Comparison of ENCODE assay signal across 11 mouse cellular contexts in the genomic region with DNA sequence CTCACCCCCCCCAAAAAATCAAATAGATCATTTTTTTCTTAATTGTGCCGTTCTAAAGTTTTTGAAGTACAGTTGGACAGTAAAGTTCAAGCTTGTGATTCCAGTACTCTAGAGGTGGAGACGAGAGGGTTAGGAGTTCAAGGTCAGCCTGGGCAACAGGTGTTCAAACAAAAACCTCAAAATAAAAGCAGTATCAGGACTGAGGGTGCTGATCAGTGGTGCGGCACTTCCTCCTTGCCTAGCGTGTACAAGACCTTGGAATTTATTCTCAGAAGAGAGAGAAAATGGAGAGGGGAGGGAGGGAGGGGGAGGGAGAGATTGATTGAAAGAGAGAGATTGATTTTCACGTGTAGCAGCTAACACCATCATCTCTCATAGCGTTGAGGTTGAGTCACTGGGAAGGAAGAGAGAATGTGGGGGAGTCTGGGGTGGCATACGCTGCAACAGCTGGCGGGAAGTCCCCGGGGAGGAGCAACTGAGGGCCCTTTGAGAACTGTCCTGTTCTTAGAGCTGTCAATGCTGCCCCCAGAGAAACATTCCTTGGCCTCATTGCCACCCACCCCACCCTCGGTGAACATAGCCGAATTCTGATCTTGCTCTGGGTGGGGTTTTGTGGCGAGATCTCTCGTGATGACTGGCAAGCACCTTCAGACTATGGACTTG. TPM values are rescaled to one million over a fixed set of nuclear protein-coding genes. Genes with fewer than 3 reads are reported as not detected.
DNase-seq lines count a peak whose midpoint lies in the region; ATAC-seq and TF ChIP-seq lines count a peak whose summit lies in the region.
"Had no signal": no experiment of that assay in that cellular context is flagged by ENCODE, and none has a peak within 500 bp of the region (broad histone marks: within the 10 kb centered on the region; RNA-seq: fewer than 3 reads in every experiment).

No protein-coding gene starts in this region.

- H3K27ac ChIP-seq in kidney, embryonic 15.5 days: no peak overlapping the region
- no peak overlapping the region for H3K27ac ChIP-seq in kidney, adult 2 months (ENCODE audit: insufficient read depth, low read depth, low read length)
- peak overlapping the region; percentile 58 for H3K27ac ChIP-seq in brown adipose tissue, adult 24 weeks (replicated peaks; ENCODE audit: low read depth, low read length)
- H3K27ac ChIP-seq: limb, embryonic 15.5 days; stomach, embryonic 15.5 days had no signal

- TF ChIP-seq POLR2A in kidney, adult 2 months (IDR thresholded peaks at IDR 0.05; ENCODE audit: low read depth, low read length): no peak

- no peaks in the 10 kb centered on the region for H3K36me3 ChIP-seq in kidney, embryonic 15.5 days
- no peaks in the 10 kb centered on the region for H3K36me3 ChIP-seq in kidney, adult 2 months (ENCODE audit: control insufficient read depth, insufficient read depth, low read length)
- H3K36me3 ChIP-seq: limb, embryonic 15.5 days; stomach, embryonic 15.5 days had no signal

- peaks cover 57% of the 10 kb centered on the region for H3K4me1 ChIP-seq in kidney, embryonic 15.5 days
- H3K4me1 ChIP-seq in kidney, adult 2 months (ENCODE audit: control insufficient read depth, insufficient read depth, low read length): no peaks in the 10 kb centered on the region
- H3K4me1 ChIP-seq in brown adipose tissue, adult 24 weeks (ENCODE audit: control insufficient read depth, insufficient read depth, insufficient read length, low read length): no peaks in the 10 kb centered on the region

- no peak overlapping the region for H3K9ac ChIP-seq in kidney, embryonic 15.5 days
- H3K9ac ChIP-seq: limb, embryonic 15.5 days; stomach, embryonic 15.5 days had no signal

- no peak overlapping the region for H3K4me3 ChIP-seq in kidney, embryonic 15.5 days (replicated peaks)
- H3K4me3 ChIP-seq in kidney, adult 2 months (ENCODE audit: insufficient read depth, low read depth, low read length): no peak overlapping the region
- no peak overlapping the region for H3K4me3 ChIP-seq in brown adipose tissue, adult 24 weeks (ENCODE audit: insufficient read depth, low read depth, low read length)
- H3K4me3 ChIP-seq: limb, embryonic 15.5 days; stomach, embryonic 15.5 days had no signal

- 53% methylated on average over 13 of the region's 13 CpGs for WGBS in kidney, embryonic 15.5 days
- WGBS in kidney, adult 2 months: 66% methylated on average over 13 of the region's 13 CpGs

- ATAC-seq in kidney, embryonic 15.5 days (replicated peaks; ENCODE audit: low FRiP score): 0 out of 2 replicates have a peak, but pooled peaks have one; percentile 27

- H3K4me2 ChIP-seq in kidney, embryonic 15.5 days: no peak overlapping the region
- H3K4me2 ChIP-seq: limb, embryonic 15.5 days; stomach, embryonic 15.5 days had no signal

- H3K27me3 ChIP-seq in kidney, embryonic 15.5 days: peaks cover 20% of the 10 kb centered on the region
- H3K27me3 ChIP-seq in kidney, adult 2 months (replicated peaks; ENCODE audit: control insufficient read depth, insufficient read depth, low read length): no peaks in the 10 kb centered on the region
- H3K27me3 ChIP-seq: stomach, embryonic 15.5 days had no signal

- DNase-seq in kidney, adult 2 months: no peak
- peak; percentile 64 for DNase-seq in CD4-positive, CD25-positive, alpha-beta regulatory T cell, adult 2 months (ENCODE audit: low read depth, low spot score)
- DNase-seq in spleen, postnatal 4 days (ENCODE audit: low spot score in 2 of 2): peak; percentile 54 to 79
- DNase-seq in layer of hippocampus, postnatal 10 days (ENCODE audit: low spot score in 2 of 2): no peak
- DNase-seq in adrenal gland, postnatal 10 days: no peak
- DNase-seq in kidney, postnatal 14 days: no peak
- DNase-seq: cerebellum, adult 8-10 months had no signal

- no peaks in the 10 kb centered on the region for H3K9me3 ChIP-seq in kidney, embryonic 15.5 days (replicated peaks)
- H3K9me3 ChIP-seq: limb, embryonic 15.5 days; stomach, embryonic 15.5 days had no signal

- no peak for TF ChIP-seq CTCF in kidney, adult 2 months (conservative IDR thresholded peaks at IDR 0.05; ENCODE audit: insufficient read depth, insufficient read length, low read depth, low read length)

RNA-seq across cellular contexts. Expression of gene Tcf20, which starts 21.2 kb away (rescaled TPM):
- polyA plus RNA-seq in kidney, embryonic 15.5 days (2015; fragmentation: Nextera tagmentation; extraction: Ambion mirVana): 8.4 and 9.3 TPM in 2 replicates
- 17.8 and 18.1 TPM in 2 replicates for polyA plus RNA-seq in kidney, adult 2 months (2012; rRNA removed)
- 15.4 and 18.2 TPM in 2 replicates for polyA plus RNA-seq in brown adipose tissue, adult 24 weeks (2012; ENCODE audit: insufficient read depth, insufficient read length, missing spikeins)
- total RNA-seq in layer of hippocampus, postnatal 10 days (2021): 100 to 1,000 TPM; 139 to 153 TPM
- total RNA-seq in adrenal gland, postnatal 10 days (2021): 10 to 100 TPM; 70.8 to 71.5 TPM

RNA-seq across cellular contexts. Expression of gene Nfam1, which starts 24.2 kb away (rescaled TPM):
- polyA plus RNA-seq in kidney, embryonic 15.5 days (2015; fragmentation: Nextera tagmentation; extraction: Ambion mirVana): 2.9 and 3.0 TPM in 2 replicates
- 2.2 and 2.9 TPM in 2 replicates for polyA plus RNA-seq in kidney, adult 2 months (2012; rRNA removed)
- polyA plus RNA-seq in brown adipose tissue, adult 24 weeks (2012; ENCODE audit: insufficient read depth, insufficient read length, missing spikeins): 1.9 and 2.1 TPM in 2 replicates
- 1 to 10 TPM; 1.6 to 2.4 TPM for total RNA-seq in layer of hippocampus, postnatal 10 days (2021)
- 1 to 10 TPM; 3.2 to 4.5 TPM for total RNA-seq in adrenal gland, postnatal 10 days (2021)

Comparison
In these comparisons a context has a peak if more than half of its experiments do, and no peak if none do; other contexts are left out.
1. DNase-seq: peak in CD4-positive, CD25-positive, alpha-beta regulatory T cell, adult 2 months (single experiment) and spleen, postnatal 4 days (2 of 2); none in kidney, adult 2 months (single experiment), layer of hippocampus, postnatal 10 days (0 of 2), adrenal gland, postnatal 10 days (single experiment) and kidney, postnatal 14 days (single experiment).